In genomic region chr9:107290897-107291296, GRCm38 (mm10) we compare ENCODE assay signal across 9 mouse cellular contexts. TPM values are rescaled to one million over a fixed set of nuclear protein-coding genes. Genes with fewer than 3 reads are reported as not detected.
A peak's percentile ranks its signal among the peaks of the same experiment; 100 is the strongest.
DNase-seq lines count a peak whose midpoint lies in the region; ATAC-seq and TF ChIP-seq lines count a peak whose summit lies in the region.
"Had no signal": no experiment of that assay in that cellular context is flagged by ENCODE, and none has a peak within 500 bp of the region (broad histone marks: within the 10 kb centered on the region; RNA-seq: fewer than 3 reads in every experiment).

No protein-coding gene starts in this region.

- no peaks in the 10 kb centered on the region for H3K27me3 ChIP-seq in Patski
- H3K27me3 ChIP-seq in liver, postnatal 0 days (ENCODE audit: insufficient read depth, low read length): no peaks in the 10 kb centered on the region
- H3K27me3 ChIP-seq in neural tube, embryonic 12.5 days (replicated peaks): peaks cover 21% of the 10 kb centered on the region
- H3K27me3 ChIP-seq: embryonic facial prominence, embryonic 12.5 days had no signal

- DNase-seq in 3134 (ENCODE audit: extremely low read depth, insufficient read length, low spot score): peak; percentile 25
- no peak for DNase-seq in Patski (ENCODE audit: low read depth, low spot score)
- DNase-seq in cerebellum, postnatal 36 days: peak; percentile 82 to 88
- peak; percentile 88 for DNase-seq in gastrocnemius, postnatal 10 days
- DNase-seq in kidney, postnatal 10 days: peak; percentile 92
- DNase-seq in liver, postnatal 0 days: peak; percentile 88
- peak; percentile 80 for DNase-seq in testis, postnatal 14 days (ENCODE audit: low spot score)

- no peaks in the 10 kb centered on the region for H3K36me3 ChIP-seq in liver, postnatal 0 days (replicated peaks; ENCODE audit: insufficient read depth, low read length)
- no peaks in the 10 kb centered on the region for H3K36me3 ChIP-seq in neural tube, embryonic 12.5 days
- H3K36me3 ChIP-seq: embryonic facial prominence, embryonic 12.5 days had no signal

- no peak overlapping the region for H3K27ac ChIP-seq in liver, postnatal 0 days (ENCODE audit: low read depth)
- H3K27ac ChIP-seq in neural tube, embryonic 12.5 days: no peak overlapping the region
- H3K27ac ChIP-seq: embryonic facial prominence, embryonic 12.5 days had no signal

- no peaks in the 10 kb centered on the region for H3K9me3 ChIP-seq in liver, postnatal 0 days (ENCODE audit: low read length)
- no peaks in the 10 kb centered on the region for H3K9me3 ChIP-seq in neural tube, embryonic 12.5 days
- H3K9me3 ChIP-seq: embryonic facial prominence, embryonic 12.5 days had no signal

- in situ Hi-C loops in Patski (cut with MboI; ENCODE audit: low pct_unique_long_range_greater_than_20kb): loop anchor here (5.0 to 10.0 kb wide), 4 partner anchors 221 to 606 kb away; partner anchors contain the start of gene Tex264

- TF ChIP-seq EP300 in liver, postnatal 0 days (IDR thresholded peaks at IDR 0.05; ENCODE audit: low read depth): no peak

- 34% methylated on average over 10 of the region's 10 CpGs for WGBS in liver, postnatal 0 days (ENCODE audit: insufficient replicate concordance)
- 29% methylated on average over 10 of the region's 10 CpGs for WGBS in neural tube, embryonic 12.5 days

- peak; percentile 98 for TF ChIP-seq CTCF in Patski (IDR thresholded peaks at IDR 0.05)
- TF ChIP-seq CTCF in liver, postnatal 0 days (IDR thresholded peaks at IDR 0.05; ENCODE audit: low read depth): peak; percentile 98

- POLR2A ChIA-PET in Patski (lab: Charles Lee): interaction anchor here (1.2 kb wide), 1 partner anchor 42 kb away, joined by 4 read pairs; no protein-coding TSS in a partner anchor

- H3K4me2 ChIP-seq in liver, postnatal 0 days (ENCODE audit: low read depth, low read length): no peak overlapping the region
- H3K4me2 ChIP-seq in neural tube, embryonic 12.5 days (replicated peaks): no peak overlapping the region

- H3K4me1 ChIP-seq in liver, postnatal 0 days (ENCODE audit: insufficient read depth): peaks cover 32% of the 10 kb centered on the region
- H3K4me1 ChIP-seq in neural tube, embryonic 12.5 days: peaks cover 11% of the 10 kb centered on the region

- ATAC-seq in Patski: peak; percentile 35
- peak; percentile 20; the same call in 1 of the 2 replicates for ATAC-seq in liver, postnatal 0 days
- peak; percentile 46; the same call in 1 of the 2 replicates for ATAC-seq in neural tube, embryonic 12.5 days (ENCODE audit: low FRiP score, low read depth)

- no peak overlapping the region for H3K9ac ChIP-seq in liver, postnatal 0 days (replicated peaks)
- no peak overlapping the region for H3K9ac ChIP-seq in neural tube, embryonic 12.5 days

- H3K4me3 ChIP-seq in liver, postnatal 0 days (ENCODE audit: low read depth, low read length): no peak overlapping the region
- no peak overlapping the region for H3K4me3 ChIP-seq in neural tube, embryonic 12.5 days

- CTCF ChIA-PET in Patski (lab: Charles Lee): interaction anchor here (0.8 to 11.5 kb wide), 9 partner anchors 12 to 393 kb away, joined by 3 to 99 read pairs (median 3); no protein-coding TSS in a partner anchor

RNA-seq across cellular contexts. Expression of gene Mapkapk3, which starts 1.2 kb away (rescaled TPM):
- polyA plus RNA-seq in Patski (2021): 14.5 TPM
- total RNA-seq in gastrocnemius, postnatal 10 days (2021): 10 to 100 TPM; 11.0 to 14.4 TPM
- 7.8 and 8.3 TPM in 2 replicates for polyA plus RNA-seq in liver, postnatal 0 days (2015; fragmentation: Nextera tagmentation; extraction: Ambion mirVana)
- 3.5 and 3.7 TPM in 2 replicates for polyA plus RNA-seq in neural tube, embryonic 12.5 days (2016; fragmentation: Nextera tagmentation; extraction: Ambion mirVana)

RNA-seq across cellular contexts. Expression of gene Cish, which starts 4.9 kb away (rescaled TPM):
- 119 TPM for polyA plus RNA-seq in Patski (2021)
- 10 to 100 TPM in 1 of 2 experiments, 1 to 10 TPM in 1; 6.7 to 16.8 TPM for total RNA-seq in gastrocnemius, postnatal 10 days (2021)
- 17.1 and 21.9 TPM in 2 replicates for polyA plus RNA-seq in liver, postnatal 0 days (2015; fragmentation: Nextera tagmentation; extraction: Ambion mirVana)
- polyA plus RNA-seq in neural tube, embryonic 12.5 days (2016; fragmentation: Nextera tagmentation; extraction: Ambion mirVana): 6.6 and 9.3 TPM in 2 replicates

RNA-seq across cellular contexts. Expression of gene Hemk1, which starts 47.3 kb away (rescaled TPM):
- 19.2 TPM for polyA plus RNA-seq in Patski (2021)
- 10 to 100 TPM; 12.8 to 14.4 TPM for total RNA-seq in gastrocnemius, postnatal 10 days (2021)
- 2.5 and 3.2 TPM in 2 replicates for polyA plus RNA-seq in liver, postnatal 0 days (2015; fragmentation: Nextera tagmentation; extraction: Ambion mirVana)
- polyA plus RNA-seq in neural tube, embryonic 12.5 days (2016; fragmentation: Nextera tagmentation; extraction: Ambion mirVana): 14.2 and 15.5 TPM in 2 replicates

RNA-seq across cellular contexts. Expression of gene 6430571L13Rik, which starts 49.5 kb away (rescaled TPM):
- 1.2 TPM for polyA plus RNA-seq in Patski (2021)
- total RNA-seq in gastrocnemius, postnatal 10 days (2021): 10 to 100 TPM; 29.4 to 54.7 TPM
- polyA plus RNA-seq in liver, postnatal 0 days (2015; fragmentation: Nextera tagmentation; extraction: Ambion mirVana): 0.14 and 0.22 TPM in 2 replicates
- polyA plus RNA-seq in neural tube, embryonic 12.5 days (2016; fragmentation: Nextera tagmentation; extraction: Ambion mirVana): 4.1 and 4.8 TPM in 2 replicates

RNA-seq across cellular contexts. Expression of gene Dock3, which starts 59.2 kb away (rescaled TPM):
- polyA plus RNA-seq in Patski (2021): 0.19 TPM
- under 1 TPM; 0.27 to 0.70 TPM for total RNA-seq in gastrocnemius, postnatal 10 days (2021)
- 0.02 TPM in 1 of 2 replicates, not detected in the other for polyA plus RNA-seq in liver, postnatal 0 days (2015; fragmentation: Nextera tagmentation; extraction: Ambion mirVana)
- polyA plus RNA-seq in neural tube, embryonic 12.5 days (2016; fragmentation: Nextera tagmentation; extraction: Ambion mirVana): 13.6 and 14.6 TPM in 2 replicates
